Mouse (Mus musculus) bone marrow macrophage, adult 2 months (primary cell): ENCODE measurements at regions not wholly inside any gene's neighbourhood (a gene's known extent, or its start where the extent isn't known, plus 50 kb on each side); places are given as distances from the start of the nearest gene placed in this dataset.

Source experiments
- CTCF ChIP-seq: IDR thresholded peaks from 2 replicates; pipeline ENCODE4 v1.5.1; 2012; ENCODE audit warnings: low read depth, mild to moderate bottlenecking, low read length, moderate library complexity
- POLR2A ChIP-seq: IDR thresholded peaks from 2 replicates; pipeline ENCODE4 v1.6.1; 2012; ENCODE audit warnings: mild to moderate bottlenecking, low read depth, low read length, borderline replicate concordance

- no peak for TF ChIP-seq CTCF
- no peak for TF ChIP-seq POLR2A
These were observed 236.9 kb downstream of the Mef2c start for GRCm38 (mm10) chr13:83740771-83741170.
